Mouse (Mus musculus): Measurements from ENCODE around the gene Akap2. TPM values are rescaled to one million over a fixed set of nuclear protein-coding genes. Genes with fewer than 3 reads are reported as not detected.
A peak's percentile ranks its signal among the peaks of the same experiment; 100 is the strongest.

The Akap2 gene
- polyA plus RNA-seq, 1 experiment from 2014 or later = 28.2 TPM

DNA sequence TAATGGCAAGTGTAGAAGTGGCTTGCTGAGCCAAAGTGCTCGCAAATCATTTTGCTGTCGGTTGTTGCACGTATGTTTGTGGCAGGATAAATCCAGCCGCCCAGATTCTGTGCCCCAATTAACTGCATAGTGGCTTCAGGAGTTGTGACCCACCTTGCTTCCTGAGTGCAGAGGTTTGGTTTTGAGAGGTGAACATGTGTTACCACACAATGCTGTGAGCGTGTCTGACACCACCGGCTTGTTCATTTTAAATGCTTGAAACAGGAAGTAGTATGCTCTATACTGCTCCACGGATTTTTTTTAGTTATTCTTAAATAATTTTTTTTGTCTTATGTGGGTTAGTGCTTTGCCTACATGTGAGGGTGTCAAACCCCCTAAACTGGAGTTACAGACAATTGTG lies 114.9 kb downstream of the Akap2 start:
- DNase-seq (ENCODE audit: low spot score) (no peak), ATAC-seq (replicated peaks; ENCODE audit: low FRiP score, low TSS enrichment, low read depth) (no peak)
- Histone ChIP-seq H3K9me3 (ENCODE audit: control insufficient read depth, low read length) (no peaks in the 10 kb centered on the region), H3K4me2 (ENCODE audit: low read length) (no peak overlapping the region), H3K9ac (ENCODE audit: low read length) (no peak overlapping the region), H3K4me1 (replicated peaks; ENCODE audit: control insufficient read depth, insufficient read depth, low read length) (peaks cover 15% of the 10 kb centered on the region), H3K27ac (ENCODE audit: low read depth) (no peak overlapping the region), H3K36me3 (ENCODE audit: control insufficient read depth, insufficient read depth, low read length) (no peaks in the 10 kb centered on the region), H3K4me3 (ENCODE audit: low read depth, low read length) (no peak overlapping the region), H3K27me3 (replicated peaks; ENCODE audit: control insufficient read depth, insufficient read depth, low read length) (no peaks in the 10 kb centered on the region)
- 45% methylated on average over 7 of the region's 7 CpGs for WGBS

- no peak for DNase-seq (ENCODE audit: low spot score)
- H3K36me3 ChIP-seq (ENCODE audit: control insufficient read depth, insufficient read depth, low read length) = no peaks in the 10 kb centered on the region
- H3K4me1 ChIP-seq (replicated peaks; ENCODE audit: control insufficient read depth, insufficient read depth, low read length) = peaks cover 15% of the 10 kb centered on the region
- no peak overlapping the region for H3K9ac ChIP-seq (ENCODE audit: low read length)
- H3K4me2 ChIP-seq (ENCODE audit: low read length) = no peak overlapping the region
- H3K4me3 ChIP-seq (ENCODE audit: low read depth, low read length) = no peak overlapping the region
- no peaks in the 10 kb centered on the region for H3K27me3 ChIP-seq (replicated peaks; ENCODE audit: control insufficient read depth, insufficient read depth, low read length)
- H3K9me3 ChIP-seq (ENCODE audit: control insufficient read depth, low read length) = no peaks in the 10 kb centered on the region
- 59% methylated on average over 4 of the region's 4 CpGs for WGBS
- no peak for ATAC-seq (replicated peaks; ENCODE audit: low FRiP score, low TSS enrichment, low read depth)
- no peak overlapping the region for H3K27ac ChIP-seq (ENCODE audit: low read depth)
Measured at GRCm38 (mm10) chr4:57833060-57833459, 115.6 kb downstream of the Akap2 start.

DNA sequence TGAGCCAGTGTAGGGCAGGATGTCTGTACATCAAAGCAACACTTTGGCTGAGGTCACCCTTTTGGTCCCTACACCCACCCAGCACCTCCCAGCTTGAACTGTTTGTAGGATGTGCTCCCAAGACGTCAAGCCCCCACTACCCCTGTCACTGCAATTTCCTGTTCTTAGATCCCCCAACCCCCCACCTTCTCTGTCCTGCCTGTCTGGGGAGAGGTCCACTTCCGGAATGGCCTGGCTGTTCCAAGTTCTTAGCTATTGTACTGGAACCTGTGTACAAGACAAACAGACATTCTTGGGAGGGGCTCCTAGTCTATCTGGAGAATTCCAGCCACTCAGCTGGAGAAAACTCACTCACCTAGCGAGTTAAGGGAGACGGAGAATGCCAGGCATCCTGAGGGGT lies 116.7 kb downstream of the Akap2 start:
- WGBS = 56% methylated on average over 4 of the region's 4 CpGs
- Histone ChIP-seq H3K4me3 (ENCODE audit: low read depth, low read length) (no peak overlapping the region), H3K4me1 (replicated peaks; ENCODE audit: control insufficient read depth, insufficient read depth, low read length) (peaks cover 15% of the 10 kb centered on the region), H3K9ac (ENCODE audit: low read length) (no peak overlapping the region), H3K27ac (ENCODE audit: low read depth) (no peak overlapping the region), H3K36me3 (ENCODE audit: control insufficient read depth, insufficient read depth, low read length) (no peaks in the 10 kb centered on the region), H3K4me2 (ENCODE audit: low read length) (no peak overlapping the region), H3K9me3 (ENCODE audit: control insufficient read depth, low read length) (no peaks in the 10 kb centered on the region), H3K27me3 (replicated peaks; ENCODE audit: control insufficient read depth, insufficient read depth, low read length) (no peaks in the 10 kb centered on the region)
- no peak for DNase-seq (ENCODE audit: low spot score)
- no peak for ATAC-seq (replicated peaks; ENCODE audit: low FRiP score, low TSS enrichment, low read depth)

- Histone ChIP-seq H3K9me3 (ENCODE audit: control insufficient read depth, low read length) (no peaks in the 10 kb centered on the region), H3K27ac (ENCODE audit: low read depth) (no peak overlapping the region), H3K9ac (ENCODE audit: low read length) (no peak overlapping the region), H3K4me1 (replicated peaks; ENCODE audit: control insufficient read depth, insufficient read depth, low read length) (peaks cover 15% of the 10 kb centered on the region), H3K36me3 (ENCODE audit: control insufficient read depth, insufficient read depth, low read length) (no peaks in the 10 kb centered on the region), H3K4me3 (ENCODE audit: low read depth, low read length) (no peak overlapping the region), H3K4me2 (ENCODE audit: low read length) (no peak overlapping the region), H3K27me3 (replicated peaks; ENCODE audit: control insufficient read depth, insufficient read depth, low read length) (no peaks in the 10 kb centered on the region)
- WGBS = 49% methylated on average over 9 of the region's 9 CpGs
- no peak for DNase-seq (ENCODE audit: low spot score)
- ATAC-seq (replicated peaks; ENCODE audit: low FRiP score, low TSS enrichment, low read depth) = no peak
Measured at GRCm38 (mm10) chr4:57837089-57837488, 119.6 kb downstream of the Akap2 start.

GRCm38 (mm10) chr4:57839343-57839742 lies 121.9 kb downstream of the Akap2 start:
- Histone ChIP-seq H3K27ac (ENCODE audit: low read depth) (no peak overlapping the region), H3K9ac (ENCODE audit: low read length) (no peak overlapping the region), H3K4me3 (ENCODE audit: low read depth, low read length) (no peak overlapping the region), H3K4me2 (ENCODE audit: low read length) (no peak overlapping the region), H3K9me3 (ENCODE audit: control insufficient read depth, low read length) (no peaks in the 10 kb centered on the region), H3K36me3 (ENCODE audit: control insufficient read depth, insufficient read depth, low read length) (no peaks in the 10 kb centered on the region), H3K4me1 (replicated peaks; ENCODE audit: control insufficient read depth, insufficient read depth, low read length) (peaks cover 4% of the 10 kb centered on the region), H3K27me3 (replicated peaks; ENCODE audit: control insufficient read depth, insufficient read depth, low read length) (no peaks in the 10 kb centered on the region)
- 71% methylated on average over 4 of the region's 4 CpGs for WGBS
- ATAC-seq (replicated peaks; ENCODE audit: low FRiP score, low TSS enrichment, low read depth) = no peak
- DNase-seq (ENCODE audit: low spot score) = no peak

DNA sequence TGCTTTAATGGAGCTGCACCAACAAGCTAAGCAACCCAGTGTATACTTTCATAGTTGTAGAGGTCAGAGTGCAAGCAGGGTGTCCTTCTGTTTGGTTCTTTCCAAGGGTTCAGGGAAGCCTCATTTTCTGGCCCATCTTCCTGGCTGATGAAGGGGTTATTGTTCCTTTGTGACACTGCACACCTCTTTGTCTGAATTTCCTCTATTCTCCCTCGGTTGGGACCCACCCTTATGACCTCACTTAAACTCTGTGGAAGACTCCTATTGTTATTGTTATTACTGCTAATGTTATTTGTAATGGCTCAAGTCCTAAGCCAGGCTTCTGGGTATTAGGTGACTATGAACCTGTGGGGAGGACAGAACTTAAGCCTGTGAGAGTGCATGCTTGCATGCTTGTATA lies 124.5 kb downstream of the Akap2 start:
- DNase-seq (ENCODE audit: low spot score) (no peak), ATAC-seq (replicated peaks; ENCODE audit: low FRiP score, low TSS enrichment, low read depth) (no peak)
- no peaks in the 10 kb centered on the region for H3K9me3 ChIP-seq (ENCODE audit: control insufficient read depth, low read length)
- H3K9ac ChIP-seq (ENCODE audit: low read length) = no peak overlapping the region
- no peak overlapping the region for H3K4me2 ChIP-seq (ENCODE audit: low read length)
- H3K27me3 ChIP-seq (replicated peaks; ENCODE audit: control insufficient read depth, insufficient read depth, low read length) = no peaks in the 10 kb centered on the region
- 70% methylated on average over 1 of the region's 1 CpGs for WGBS
- peaks cover 20% of the 10 kb centered on the region for H3K4me1 ChIP-seq (replicated peaks; ENCODE audit: control insufficient read depth, insufficient read depth, low read length)
- H3K4me3 ChIP-seq (ENCODE audit: low read depth, low read length) = no peak overlapping the region
- no peak overlapping the region for H3K27ac ChIP-seq (ENCODE audit: low read depth)
- no peaks in the 10 kb centered on the region for H3K36me3 ChIP-seq (ENCODE audit: control insufficient read depth, insufficient read depth, low read length)

- Histone ChIP-seq H3K9me3 (ENCODE audit: control insufficient read depth, low read length) (no peaks in the 10 kb centered on the region), H3K27me3 (replicated peaks; ENCODE audit: control insufficient read depth, insufficient read depth, low read length) (no peaks in the 10 kb centered on the region), H3K4me2 (ENCODE audit: low read length) (no peak overlapping the region), H3K9ac (ENCODE audit: low read length) (no peak overlapping the region), H3K4me1 (replicated peaks; ENCODE audit: control insufficient read depth, insufficient read depth, low read length) (peaks cover 27% of the 10 kb centered on the region), H3K27ac (ENCODE audit: low read depth) (no peak overlapping the region), H3K4me3 (ENCODE audit: low read depth, low read length) (no peak overlapping the region), H3K36me3 (ENCODE audit: control insufficient read depth, insufficient read depth, low read length) (no peaks in the 10 kb centered on the region)
- no peak for ATAC-seq (replicated peaks; ENCODE audit: low FRiP score, low TSS enrichment, low read depth)
- 73% methylated on average over 11 of the region's 11 CpGs for WGBS
- DNase-seq (ENCODE audit: low spot score) = no peak
Measured at GRCm38 (mm10) chr4:57842472-57843305, 125.2 kb downstream of the Akap2 start.

GRCm38 (mm10) chr4:57845031-57845431 lies 127.6 kb downstream of the Akap2 start:
- peaks cover 33% of the 10 kb centered on the region for H3K4me1 ChIP-seq (replicated peaks; ENCODE audit: control insufficient read depth, insufficient read depth, low read length)

More at GRCm38 (mm10) chr4:57845031-57845431, 127.6 kb downstream of the Akap2 start:
- Histone ChIP-seq H3K4me3 (ENCODE audit: low read depth, low read length) (peak overlapping the region; percentile 47), H3K9ac (ENCODE audit: low read length) (peak overlapping the region; percentile 60), H3K27ac (ENCODE audit: low read depth) (peak overlapping the region; percentile 95), H3K36me3 (ENCODE audit: control insufficient read depth, insufficient read depth, low read length) (peaks cover 6% of the 10 kb centered on the region), H3K27me3 (replicated peaks; ENCODE audit: control insufficient read depth, insufficient read depth, low read length) (no peaks in the 10 kb centered on the region), H3K9me3 (ENCODE audit: control insufficient read depth, low read length) (no peaks in the 10 kb centered on the region), H3K4me2 (ENCODE audit: low read length) (peak overlapping the region; percentile 62)
- DNase-seq (ENCODE audit: low spot score) (peak; percentile 82), ATAC-seq (replicated peaks; ENCODE audit: low FRiP score, low TSS enrichment, low read depth) (peak; percentile 84)
- WGBS = 5% methylated on average over 10 of the region's 10 CpGs

Measured in intestine, embryonic 14.5 days (tissue).